Mouse (Mus musculus): ENCODE results near the gene Ptges.
"Not testable (repeated sequence)": the region's sequence is repeated elsewhere in the genome, so short reads cannot be mapped to it uniquely, and the experiment has no call there.

Ptges gene

GRCm38 (mm10) chr2:30929483-30930045, at the start of gene Ptges:
Gene Ptges (minus strand): TSS chr2:30929863.
- peak; percentile 84 to 91 for DNase-seq

DNA sequence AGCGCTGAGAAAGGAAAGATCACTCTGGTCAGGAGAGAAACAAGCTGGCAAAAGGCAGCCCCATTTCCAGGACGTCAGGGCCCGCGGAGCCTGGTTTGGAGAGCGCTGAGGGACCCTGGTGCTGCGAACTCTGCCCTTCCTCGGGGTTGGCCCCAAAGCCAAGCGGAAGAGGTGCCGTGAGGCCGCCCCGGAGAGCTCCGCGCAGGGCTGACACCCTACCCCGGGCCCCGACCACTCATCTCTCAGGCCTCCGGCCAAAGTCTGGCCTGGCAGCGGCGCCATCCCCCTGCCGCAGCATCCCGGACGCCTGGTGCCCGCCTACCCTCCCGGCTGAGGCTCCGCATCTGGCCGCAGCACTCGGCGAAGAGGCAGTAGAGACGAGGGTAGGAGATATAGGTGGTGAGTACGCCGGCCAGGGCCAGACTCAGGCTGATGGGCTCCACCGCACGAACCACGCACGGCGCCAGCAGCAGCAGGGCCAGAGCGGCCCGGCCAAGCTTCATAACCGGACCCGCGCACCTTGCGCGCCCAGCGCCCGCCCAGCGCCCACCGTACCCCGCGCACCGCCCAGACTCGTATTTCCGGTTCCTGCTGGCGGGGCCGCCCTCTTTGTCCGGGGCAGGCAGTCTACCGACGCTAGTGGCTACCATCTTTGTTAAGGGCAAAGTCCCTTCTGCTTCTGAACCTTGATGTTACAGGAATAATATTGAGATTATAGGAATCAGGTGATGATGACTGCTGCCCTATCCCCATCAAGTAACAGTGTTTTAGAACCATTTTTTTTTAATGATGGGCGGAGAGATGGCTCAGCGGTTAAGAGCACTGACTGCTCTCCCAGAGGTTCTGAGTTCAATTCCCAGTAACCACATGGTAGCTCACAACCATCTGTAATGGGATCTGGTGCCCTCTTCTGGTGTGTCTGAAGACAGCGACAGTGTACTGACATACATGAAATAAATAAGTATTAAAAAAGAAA, 38.0 kb upstream of the Ptges start, which contains the start of gene Tor1a:
Gene Tor1a, minus strand, starts transcription at position 582 of the 976 bp plus-strand sequence.
- peak; percentile 91 to 93 for DNase-seq

DNA sequence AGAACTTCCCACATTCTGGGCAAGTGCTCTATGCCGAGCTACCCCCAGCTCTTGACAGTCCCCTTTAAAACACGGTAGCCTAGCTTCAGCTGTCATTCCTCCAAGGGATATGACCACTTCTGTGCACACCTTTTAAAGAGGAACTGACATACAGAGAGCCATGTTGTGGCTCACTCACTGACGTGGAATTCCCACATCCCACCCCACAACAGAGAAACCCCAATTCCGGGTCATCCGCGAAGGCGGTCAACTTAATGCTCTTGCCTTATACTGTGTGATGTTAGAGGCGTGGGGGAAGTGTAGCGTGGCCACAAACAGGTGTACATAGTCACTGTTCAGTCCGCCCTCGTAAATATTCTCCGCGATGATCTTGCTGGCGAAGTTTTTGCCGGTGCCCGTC, 37.2 kb upstream of the Ptges start:
- no peak for DNase-seq

DNA sequence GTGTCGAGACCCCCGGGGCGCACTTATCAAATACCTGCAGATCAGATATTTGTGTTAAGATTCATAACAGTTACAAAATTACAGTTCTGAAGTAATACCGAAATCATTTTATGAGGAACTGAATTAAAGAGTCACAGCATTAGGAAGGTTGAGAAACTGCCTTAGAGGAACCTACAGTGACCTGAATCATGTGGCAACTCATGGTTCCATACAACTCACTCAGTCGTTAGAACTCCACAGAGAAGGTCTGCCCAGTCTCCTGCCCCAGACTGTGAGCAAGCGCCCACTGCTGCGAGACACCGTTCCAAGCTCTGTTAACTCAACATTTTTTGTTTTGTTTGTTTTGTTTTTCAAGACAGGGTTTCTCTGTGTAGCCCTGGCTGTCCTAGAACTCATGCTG, 36.0 kb upstream of the Ptges start:
- no peak for DNase-seq

DNA sequence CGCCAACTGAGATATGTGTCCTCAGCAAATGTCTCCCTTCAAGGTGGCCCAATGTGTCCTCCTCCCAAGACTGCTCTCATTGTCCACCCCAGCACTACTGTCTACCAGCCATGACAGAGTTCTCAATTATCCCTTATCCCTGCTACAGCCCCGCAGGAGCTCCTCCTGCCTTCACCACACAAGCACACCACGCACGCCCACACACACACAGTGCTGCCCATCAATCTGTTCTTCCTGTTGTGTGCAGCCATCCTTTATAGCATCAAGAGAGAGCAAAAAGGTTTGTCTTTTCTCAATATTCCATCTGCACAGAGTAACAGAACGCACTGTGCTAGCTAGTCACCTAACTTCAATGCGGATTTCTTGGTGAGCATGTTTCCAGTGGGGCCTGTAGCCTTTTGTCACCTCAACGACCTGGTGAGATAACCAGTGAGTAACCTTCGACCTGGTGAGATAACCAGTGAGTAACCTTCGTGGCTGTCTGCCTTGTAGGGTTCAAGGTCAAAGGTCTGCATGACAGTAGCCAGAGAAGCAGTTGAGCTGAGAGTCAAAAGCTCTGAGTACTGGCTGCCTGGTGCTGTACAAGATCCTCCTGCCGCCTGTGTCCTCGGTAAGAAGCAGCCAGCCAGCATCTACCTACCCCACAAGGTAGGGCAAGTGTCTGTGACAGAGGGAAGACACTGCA, 33.0 kb upstream of the Ptges start:
- DNase-seq = no peak

DNA sequence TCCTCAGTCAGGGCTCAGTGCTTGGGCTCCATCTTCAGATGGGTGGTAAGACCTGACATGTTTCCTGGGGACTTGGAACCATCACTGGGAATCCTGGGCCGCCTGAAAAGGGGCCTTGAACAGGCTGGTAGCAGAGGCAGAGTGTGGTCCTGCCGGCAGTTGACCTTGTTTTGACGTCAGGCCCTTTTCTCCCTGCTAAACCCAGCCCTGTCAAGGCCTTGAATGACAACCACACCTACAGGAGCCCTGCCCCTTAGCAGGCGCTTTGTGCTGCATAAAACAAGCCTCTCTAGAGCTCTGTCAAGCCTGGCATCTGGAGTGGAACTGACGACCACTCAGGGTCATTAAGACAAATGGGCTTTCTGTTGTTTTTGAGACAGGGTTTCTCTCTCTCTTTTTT, 30.2 kb upstream of the Ptges start:
- DNase-seq = no peak

DNA sequence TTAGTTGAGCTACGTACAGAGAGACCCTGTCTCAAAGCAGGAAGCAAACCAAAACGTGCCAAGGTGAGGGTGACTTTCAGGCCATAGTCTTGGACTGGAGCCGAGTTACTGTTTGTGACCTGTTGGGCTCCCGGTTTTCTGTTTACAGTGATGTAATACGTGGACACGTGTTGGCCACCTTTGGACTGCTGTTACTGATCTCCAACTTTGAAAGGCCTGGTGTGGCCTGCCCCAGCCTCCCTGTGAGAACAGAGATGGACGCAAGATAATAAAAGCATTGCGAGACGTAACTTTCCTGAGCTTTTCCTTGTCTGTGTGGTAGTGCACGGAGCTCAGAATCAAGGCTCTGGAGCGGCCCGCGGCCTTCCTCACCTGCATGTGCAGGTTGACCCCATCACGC, 29.1 kb upstream of the Ptges start:
- no peak for DNase-seq

- DNase-seq = no peak
These were observed 27.8 kb upstream of the Ptges start for GRCm38 (mm10) chr2:30957511-30957910.

- DNase-seq = no peak
These were observed 25.1 kb upstream of the Ptges start for GRCm38 (mm10) chr2:30954797-30955196.

GRCm38 (mm10) chr2:30952824-30953490, 23.3 kb upstream of the Ptges start, which contains the start of gene Tor1b:
Gene Tor1b (plus strand): TSS chr2:30952959.
- DNase-seq = peak; percentile 87 to 89

DNA sequence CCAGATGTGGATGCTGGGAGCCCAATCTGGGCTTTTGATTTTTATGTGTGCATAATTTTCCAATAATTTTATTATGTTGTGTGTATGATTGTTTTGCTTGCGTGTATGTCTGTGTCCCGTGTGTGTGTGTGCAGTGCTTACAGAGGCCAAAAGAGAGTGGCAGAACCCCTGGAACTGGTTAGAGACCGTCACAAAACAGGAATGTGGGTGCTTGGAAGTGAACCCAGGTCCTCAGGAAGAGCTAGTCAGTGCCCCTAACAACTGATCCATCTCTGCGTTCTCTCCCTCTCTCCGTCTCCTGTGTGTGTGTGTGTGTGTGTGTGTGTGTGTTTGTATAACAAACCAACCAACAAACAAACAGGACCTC, 22.8 kb upstream of the Ptges start:
- DNase-seq = no peak

- peak; percentile 59 to 78 for DNase-seq
These were observed 12.9 kb upstream of the Ptges start for GRCm38 (mm10) chr2:30942603-30943011.

DNA sequence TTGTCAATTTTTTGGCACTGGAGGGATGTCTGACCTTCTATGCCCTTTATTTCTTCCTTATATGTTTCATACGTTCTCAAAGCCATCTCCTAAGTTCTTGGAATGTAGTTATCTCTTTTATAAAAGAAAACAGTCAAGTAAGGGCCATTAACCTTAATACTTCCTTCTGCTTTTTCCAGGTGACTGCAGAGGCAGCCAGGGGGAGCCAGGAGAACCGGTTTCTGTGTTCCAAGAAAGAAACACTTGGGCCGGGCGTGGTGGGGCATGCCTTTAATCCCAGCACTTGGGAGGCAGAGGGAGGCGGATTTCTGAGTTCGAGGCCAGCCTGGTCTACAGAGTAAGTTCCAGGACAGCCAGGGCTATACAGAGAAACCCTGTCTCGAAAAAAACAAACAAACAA, 12.5 kb upstream of the Ptges start:
- DNase-seq = not testable (repeated sequence)

DNA sequence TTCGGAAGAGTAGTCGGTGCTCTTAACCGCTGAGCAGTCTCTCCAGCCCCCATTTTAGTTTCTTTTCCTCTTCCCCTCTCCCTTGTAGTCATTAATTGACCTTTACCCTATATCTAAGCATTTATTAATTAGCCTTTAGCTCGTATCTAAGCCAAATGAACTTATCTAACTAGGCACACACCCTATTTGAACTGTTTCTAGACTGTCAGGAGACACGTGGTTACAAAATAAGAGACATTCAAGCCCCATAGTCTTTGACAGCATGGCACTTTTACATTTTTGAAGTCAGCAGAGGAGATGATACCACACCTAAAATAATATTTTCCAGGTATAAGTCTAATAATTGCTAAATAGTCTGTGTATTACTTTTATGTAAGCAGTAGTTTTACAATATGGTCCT, 11.9 kb upstream of the Ptges start:
- no peak for DNase-seq

- DNase-seq = no peak
These were observed 8.9 kb upstream of the Ptges start for GRCm38 (mm10) chr2:30938574-30938991.

GRCm38 (mm10) chr2:30937731-30938130, 8.1 kb upstream of the Ptges start:
- no peak for DNase-seq

- DNase-seq = no peak
These were observed 7.1 kb upstream of the Ptges start for GRCm38 (mm10) chr2:30936808-30937207.

DNA sequence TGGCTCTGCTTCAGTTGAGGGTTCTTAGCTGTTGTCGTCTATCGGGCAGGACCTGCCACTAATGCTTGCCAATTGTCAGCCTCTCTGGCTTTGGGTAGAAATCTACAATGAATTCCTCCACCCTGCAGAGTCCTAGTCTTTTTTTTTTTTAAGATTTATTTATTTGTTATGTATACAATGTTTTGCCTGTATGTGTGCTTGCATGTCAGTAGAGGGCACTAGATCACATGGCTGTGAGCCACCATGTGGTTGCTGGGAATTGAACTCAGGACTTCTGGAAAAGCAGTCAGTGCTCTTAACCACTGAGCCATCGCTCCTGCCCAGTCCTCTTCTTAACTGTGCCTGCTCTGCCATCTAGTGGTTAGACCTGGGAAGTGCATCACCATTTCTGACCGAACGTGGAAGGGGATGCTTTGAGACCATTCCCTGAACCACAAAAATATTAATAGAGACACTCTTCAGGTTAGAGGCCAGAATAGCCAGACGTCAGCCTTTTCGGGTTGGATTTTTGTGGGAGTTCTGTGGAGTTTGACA, 4.3 kb upstream of the Ptges start:
- DNase-seq = peak; percentile 79 to 87

- DNase-seq = no peak
These were observed 3.4 kb upstream of the Ptges start for GRCm38 (mm10) chr2:30933032-30933431.

DNA sequence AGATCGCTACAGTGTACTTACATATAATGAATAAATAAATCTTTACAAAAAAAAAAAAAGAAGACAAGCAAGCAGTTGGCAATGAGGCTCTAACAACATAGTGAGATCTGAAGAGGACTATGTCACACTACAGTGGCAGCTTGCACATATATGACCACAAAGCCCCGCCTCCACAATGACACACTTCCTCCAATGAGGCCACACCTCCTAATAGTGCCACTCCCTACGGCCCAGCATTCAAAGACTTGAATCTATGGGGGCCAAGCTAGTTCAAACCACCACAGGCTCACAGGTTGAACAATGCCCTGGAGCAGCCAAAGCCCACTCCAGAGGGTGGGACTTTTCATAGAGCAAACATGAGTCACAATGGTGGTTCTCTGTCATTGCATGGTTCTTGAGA, 2.3 kb upstream of the Ptges start:
- no peak for DNase-seq

GRCm38 (mm10) chr2:30930846-30931245, 1.2 kb upstream of the Ptges start:
- DNase-seq = not testable (repeated sequence)

- DNase-seq = no peak
These were observed 675 bp downstream of the Ptges start for GRCm38 (mm10) chr2:30928893-30929482.
